Mouse (Mus musculus) limb, embryonic 13.5 days (tissue): ENCODE measurements around the gene Noct. TPM values are rescaled to one million over a fixed set of nuclear protein-coding genes. Genes with fewer than 3 reads are reported as not detected.

Experiments used
- ATAC-seq: fragments of 200-750 bp; cut with Nextera tagmentation; 2 replicates; pipeline ENCODE4 v1.8.0; 2017; ENCODE audit warnings: low read depth, moderate number of reproducible peaks, moderate TSS enrichment; ENCODE audit not compliant: low FRiP score
- H3K27ac ChIP-seq: fragments of 300-500 bp; sonication (generic); 2 replicates; pipeline ENCODE4 v1.5.1; 2015; ENCODE audit warnings: inconsistent platforms, mild to moderate bottlenecking, moderate library complexity
- H3K27me3 ChIP-seq: fragments of 300-500 bp; sonication (generic); 2 replicates; pipeline ENCODE4 v1.6.1; 2015; ENCODE audit warnings: mild to moderate bottlenecking, inconsistent platforms
- H3K36me3 ChIP-seq: fragments of 300-500 bp; sonication (generic); 2 replicates; pipeline ENCODE4 v1.6.1; 2015; ENCODE audit warnings: inconsistent platforms, mild to moderate bottlenecking, moderate library complexity
- H3K4me1 ChIP-seq: fragments of 300-500 bp; sonication (generic); 2 replicates; pipeline ENCODE4 v1.6.1; 2015; ENCODE audit warnings: inconsistent platforms
- H3K4me2 ChIP-seq: fragments of 300-500 bp; sonication (generic); replicated peaks from 2 replicates; pipeline ENCODE4 v1.6.1; 2015; ENCODE audit warnings: inconsistent platforms, mild to moderate bottlenecking, moderate library complexity
- H3K4me3 ChIP-seq: fragments of 300-500 bp; sonication (generic); 2 replicates; pipeline ENCODE4 v1.5.1; 2015; ENCODE audit warnings: moderate library complexity, mild to moderate bottlenecking, inconsistent platforms
- H3K9ac ChIP-seq: fragments of 300-500 bp; sonication (generic); 2 replicates; pipeline ENCODE4 v1.6.1; 2015; ENCODE audit warnings: mild to moderate bottlenecking, inconsistent platforms
- H3K9me3 ChIP-seq: fragments of 300-500 bp; sonication (generic); 2 replicates; pipeline ENCODE4 v1.6.1; 2016; ENCODE audit warnings: inconsistent platforms
- WGBS: fragments of 180-500 bp; shearing (Covaris S2); methylation state at CpG from one replicate; pipeline ENCODE4 v1.1.7; 2015; 5-methylcytosine and 5-hydroxymethylcytosine counted together
- polyA plus RNA-seq: library from polyadenylated mRNA; unstranded; fragments of >200 nt; fragmentation: Nextera tagmentation; extraction: Ambion mirVana; gene quantifications from 2 replicates; pipeline ENCODE4 v1.2.1, GENCODE M21; 2015

Noct gene
- polyA plus RNA-seq, 1 experiment from 2014 or later = 10.0 TPM

DNA sequence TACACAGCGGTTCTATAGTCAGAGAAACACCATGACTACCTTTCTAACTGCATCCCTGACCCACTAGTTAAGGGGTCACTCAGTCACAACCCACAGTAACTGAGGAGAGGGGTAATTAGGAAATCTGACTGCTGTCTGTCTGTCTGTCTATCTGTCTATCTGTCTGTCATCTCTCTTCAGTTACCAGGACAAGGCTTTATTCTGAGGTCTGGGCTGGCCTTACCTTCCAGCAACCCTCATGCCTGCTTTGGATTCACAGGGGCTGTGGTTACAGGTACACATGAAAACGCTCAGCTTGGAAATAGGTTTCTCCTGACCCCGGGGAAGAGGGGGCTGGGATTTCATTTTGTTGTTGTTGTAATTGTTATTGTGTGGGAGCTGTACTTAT is 27.5 kb upstream of the Noct start:
- Histone ChIP-seq H3K27ac (peak overlapping the region; percentile 44; the same call in 1 of the 2 replicates), H3K9me3 (no peaks in the 10 kb centered on the region), H3K27me3 (no peaks in the 10 kb centered on the region), H3K36me3 (no peaks in the 10 kb centered on the region), H3K4me3 (no peak overlapping the region), H3K4me2 (no peak overlapping the region), H3K4me1 (peaks cover 31% of the 10 kb centered on the region), H3K9ac (no peak overlapping the region)
- WGBS = 79% methylated on average over 3 of the region's 3 CpGs
- ATAC-seq = no peak

DNA sequence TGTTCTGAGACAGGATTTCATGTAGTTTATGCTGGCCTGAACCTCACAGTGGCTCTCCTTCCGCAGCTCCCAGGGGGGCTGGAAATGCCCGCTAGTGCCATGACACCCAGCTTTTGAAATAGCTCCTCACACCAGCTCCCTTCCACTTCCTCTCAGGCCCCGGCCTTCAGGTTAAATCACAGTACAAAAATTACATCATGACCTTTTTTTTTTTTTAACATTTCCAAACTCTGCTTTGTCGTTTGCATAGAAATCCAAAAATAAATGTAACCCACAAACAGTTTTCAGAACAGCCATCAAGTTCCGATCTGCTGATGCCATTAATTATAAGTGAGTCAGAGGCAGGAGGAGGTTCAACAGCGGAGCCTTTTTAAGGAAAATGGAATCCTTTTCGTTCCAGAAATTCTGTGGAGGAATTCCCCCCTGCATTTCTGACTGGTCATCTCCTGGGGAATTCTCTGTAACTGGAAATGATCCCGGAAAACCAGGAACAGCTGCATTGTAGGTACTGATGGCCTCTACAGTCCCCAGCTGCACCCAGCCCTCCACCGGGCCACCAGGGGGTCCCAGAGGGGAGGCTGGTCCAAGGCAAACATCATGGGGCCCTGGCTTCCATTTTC is 27.0 kb upstream of the Noct start:
- Histone ChIP-seq H3K9me3 (no peaks in the 10 kb centered on the region), H3K9ac (no peak overlapping the region), H3K27ac (peak overlapping the region; percentile 44; the same call in 1 of the 2 replicates), H3K4me1 (peaks cover 31% of the 10 kb centered on the region), H3K4me2 (no peak overlapping the region), H3K27me3 (no peaks in the 10 kb centered on the region), H3K36me3 (no peaks in the 10 kb centered on the region), H3K4me3 (no peak overlapping the region)
- WGBS = 48% methylated on average over 9 of the region's 9 CpGs
- ATAC-seq = peak; percentile 45; the same call in 1 of the 2 replicates

DNA sequence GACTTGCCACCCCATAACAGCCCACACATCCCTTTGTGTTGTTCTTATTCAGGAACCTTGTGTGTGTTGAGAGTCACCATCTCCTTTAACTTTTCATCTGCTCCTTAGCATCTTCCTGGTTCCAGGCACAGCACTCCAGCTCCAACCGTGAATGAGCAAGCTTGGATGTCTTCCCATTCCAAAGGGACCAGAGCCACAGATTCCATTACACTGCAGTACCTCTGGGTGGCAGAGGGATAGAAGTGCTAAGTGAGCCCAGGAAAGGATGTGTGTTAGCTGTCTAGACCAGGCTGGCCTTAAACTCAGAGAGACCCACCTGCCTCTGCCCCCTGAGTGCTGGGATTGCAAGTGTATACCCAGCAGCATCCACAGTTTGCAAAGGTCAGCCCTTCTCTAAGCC is 26.0 kb upstream of the Noct start:
- no peak for ATAC-seq
- Histone ChIP-seq H3K4me2 (no peak overlapping the region), H3K27ac (no peak overlapping the region), H3K27me3 (no peaks in the 10 kb centered on the region), H3K4me1 (peaks cover 40% of the 10 kb centered on the region), H3K36me3 (no peaks in the 10 kb centered on the region), H3K9me3 (no peaks in the 10 kb centered on the region), H3K4me3 (no peak overlapping the region), H3K9ac (no peak overlapping the region)
- whole genome bisulfite sequencing = 63% methylated on average over 1 of the region's 1 CpGs

DNA sequence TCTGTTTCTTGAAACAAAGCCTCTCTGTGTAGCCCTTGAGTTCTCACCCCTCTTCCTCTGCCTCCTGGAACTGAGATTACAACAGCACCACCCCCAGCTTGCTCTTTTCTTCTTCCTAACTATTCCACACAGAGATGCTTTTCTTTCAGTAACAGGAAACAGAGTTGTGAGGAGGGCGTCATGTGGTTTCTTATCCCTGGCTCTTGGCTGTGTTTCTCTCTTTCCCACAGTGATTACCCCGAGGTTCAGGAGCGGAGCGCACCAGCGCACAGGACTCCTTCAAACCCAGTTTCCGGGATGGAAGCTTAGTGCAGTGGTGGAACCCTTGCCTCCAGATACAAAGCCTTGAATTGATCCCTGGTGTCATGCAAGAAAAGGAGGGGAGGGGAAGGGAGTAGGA is 25.1 kb upstream of the Noct start:
- H3K27ac ChIP-seq = no peak overlapping the region
- 85% methylated on average over 6 of the region's 6 CpGs for WGBS
- no peaks in the 10 kb centered on the region for H3K9me3 ChIP-seq
- no peak overlapping the region for H3K9ac ChIP-seq
- H3K4me3 ChIP-seq = no peak overlapping the region
- no peaks in the 10 kb centered on the region for H3K36me3 ChIP-seq
- no peak for ATAC-seq
- H3K4me2 ChIP-seq = no peak overlapping the region
- peaks cover 38% of the 10 kb centered on the region for H3K4me1 ChIP-seq
- H3K27me3 ChIP-seq = no peaks in the 10 kb centered on the region

DNA sequence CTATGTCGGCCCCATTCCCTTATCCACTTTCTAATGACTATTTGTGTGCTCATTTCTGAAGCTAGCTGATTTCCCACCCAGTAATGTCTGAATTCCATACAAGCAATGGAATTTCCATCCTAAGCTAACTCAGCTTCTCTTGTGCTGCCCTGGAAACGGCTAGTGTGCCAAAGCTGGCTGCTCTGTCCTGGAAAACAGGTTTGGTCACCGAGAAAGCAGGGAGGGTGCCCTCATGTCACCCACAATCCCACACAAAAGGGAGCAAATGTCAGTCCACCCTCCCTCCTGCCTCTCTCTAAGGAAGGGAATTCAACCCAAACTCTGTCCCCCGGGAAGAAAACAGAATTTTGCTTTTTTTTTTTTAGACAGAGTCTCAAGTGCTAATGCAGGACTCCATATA is 23.9 kb upstream of the Noct start:
- no peak overlapping the region for H3K4me2 ChIP-seq
- no peak overlapping the region for H3K27ac ChIP-seq
- no peaks in the 10 kb centered on the region for H3K9me3 ChIP-seq
- H3K4me1 ChIP-seq = peaks cover 34% of the 10 kb centered on the region
- no peaks in the 10 kb centered on the region for H3K36me3 ChIP-seq
- H3K4me3 ChIP-seq = no peak overlapping the region
- no peak for ATAC-seq
- WGBS = 90% methylated on average over 4 of the region's 4 CpGs
- H3K27me3 ChIP-seq = no peaks in the 10 kb centered on the region
- H3K9ac ChIP-seq = no peak overlapping the region

DNA sequence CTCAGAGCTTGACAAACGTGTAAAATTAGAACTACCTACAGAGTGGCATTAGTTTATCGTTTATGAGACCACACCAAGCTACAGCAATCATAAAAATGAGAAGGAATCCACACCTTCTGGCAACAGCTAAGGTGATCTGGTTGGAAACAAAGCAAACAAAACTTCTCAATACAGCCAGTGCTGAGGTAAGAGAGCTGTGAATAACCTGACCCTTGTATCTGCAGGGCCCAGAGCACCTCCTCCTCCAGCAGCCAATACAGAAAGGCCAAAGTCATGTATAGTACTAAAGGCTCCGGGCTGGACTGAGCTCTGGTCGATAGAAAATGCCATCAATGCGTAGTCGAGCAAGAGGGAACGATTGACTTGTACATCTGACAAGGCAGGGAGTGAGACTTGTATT is 23.4 kb upstream of the Noct start:
- no peaks in the 10 kb centered on the region for H3K27me3 ChIP-seq
- H3K4me2 ChIP-seq = no peak overlapping the region
- H3K36me3 ChIP-seq = no peaks in the 10 kb centered on the region
- H3K27ac ChIP-seq = no peak overlapping the region
- WGBS = 86% methylated on average over 7 of the region's 7 CpGs
- no peak overlapping the region for H3K4me3 ChIP-seq
- no peak for ATAC-seq
- H3K4me1 ChIP-seq = peaks cover 28% of the 10 kb centered on the region
- H3K9ac ChIP-seq = no peak overlapping the region
- no peaks in the 10 kb centered on the region for H3K9me3 ChIP-seq

DNA sequence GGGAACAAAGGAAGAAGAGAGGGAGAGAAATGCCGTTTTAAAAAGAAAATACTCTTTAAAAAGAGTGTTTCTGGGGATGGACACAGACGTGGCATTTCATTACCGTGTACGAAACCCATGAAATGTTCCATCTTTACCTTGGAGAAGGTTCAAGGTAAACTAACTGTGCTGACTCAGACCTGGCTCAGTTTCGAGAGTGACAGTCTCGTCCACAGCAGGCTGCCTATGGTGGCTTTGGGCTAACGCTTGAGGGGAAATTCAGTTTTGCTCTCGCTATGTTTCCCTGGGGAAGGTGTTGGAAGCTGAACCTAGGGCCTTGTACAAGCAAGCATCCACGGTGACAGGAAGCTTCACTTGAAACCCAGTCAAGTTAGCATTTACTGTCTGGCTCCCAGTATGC is 22.3 kb upstream of the Noct start:
- H3K27me3 ChIP-seq = no peaks in the 10 kb centered on the region
- H3K9ac ChIP-seq = no peak overlapping the region
- ATAC-seq = no peak
- no peak overlapping the region for H3K4me2 ChIP-seq
- peaks cover 30% of the 10 kb centered on the region for H3K4me1 ChIP-seq
- peak overlapping the region; percentile 45; the same call in 1 of the 2 replicates for H3K27ac ChIP-seq
- H3K36me3 ChIP-seq = no peaks in the 10 kb centered on the region
- WGBS = 69% methylated on average over 9 of the region's 9 CpGs
- H3K9me3 ChIP-seq = no peaks in the 10 kb centered on the region
- H3K4me3 ChIP-seq = no peak overlapping the region

DNA sequence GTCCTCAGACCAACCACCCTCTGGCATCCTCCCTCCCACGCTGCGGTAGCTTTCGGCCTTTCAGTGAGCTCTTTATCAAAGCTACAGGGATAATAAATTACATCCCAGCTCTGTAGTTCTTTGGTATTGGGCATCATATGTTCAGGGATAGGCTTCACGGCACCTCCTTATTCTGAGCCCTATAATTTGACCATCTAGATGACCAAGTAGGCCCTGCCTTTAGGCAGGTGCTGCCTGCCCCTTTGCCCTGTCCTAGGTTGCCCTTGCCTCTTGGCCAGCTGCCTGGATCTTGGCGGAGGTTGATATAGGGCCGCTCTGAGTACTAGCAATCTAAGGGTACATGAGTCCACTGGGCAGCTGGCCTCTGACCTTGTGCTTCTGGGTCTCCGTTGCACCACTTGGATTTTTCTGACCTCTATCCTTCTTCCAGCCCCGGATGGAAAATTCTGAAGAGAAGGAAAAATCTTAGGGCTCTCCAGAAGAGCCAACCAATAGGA is 21.7 kb upstream of the Noct start:
- WGBS = 87% methylated on average over 8 of the region's 8 CpGs
- Histone ChIP-seq H3K4me2 (no peak overlapping the region), H3K9ac (no peak overlapping the region), H3K27me3 (no peaks in the 10 kb centered on the region), H3K27ac (no peak overlapping the region; the same call in 1 of the 2 replicates), H3K4me3 (no peak overlapping the region), H3K4me1 (peaks cover 30% of the 10 kb centered on the region), H3K36me3 (no peaks in the 10 kb centered on the region), H3K9me3 (no peaks in the 10 kb centered on the region)
- no peak for ATAC-seq

DNA sequence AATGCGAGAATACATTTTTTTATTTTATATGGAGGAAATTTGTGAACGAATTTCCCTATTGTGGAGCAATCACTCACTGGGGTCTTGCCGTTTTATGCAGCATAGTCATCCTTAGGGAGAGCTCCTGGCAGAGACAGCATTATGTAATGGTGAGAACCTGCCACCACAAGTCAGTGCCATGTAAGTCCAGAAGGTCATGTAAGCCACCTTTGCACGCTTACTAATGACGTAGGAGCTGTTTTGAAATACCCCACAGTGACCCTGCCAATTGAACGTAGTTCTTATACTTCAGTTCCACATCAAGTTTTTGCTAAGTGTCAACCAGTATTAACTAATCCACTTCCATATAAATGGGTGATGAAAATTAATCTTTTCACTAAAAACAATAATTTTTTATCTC is 20.3 kb upstream of the Noct start:
- no peak overlapping the region for H3K9ac ChIP-seq
- no peak overlapping the region for H3K4me2 ChIP-seq
- ATAC-seq = no peak
- no peaks in the 10 kb centered on the region for H3K36me3 ChIP-seq
- no peaks in the 10 kb centered on the region for H3K9me3 ChIP-seq
- H3K4me1 ChIP-seq = peaks cover 30% of the 10 kb centered on the region
- no peak overlapping the region for H3K27ac ChIP-seq
- H3K27me3 ChIP-seq = no peaks in the 10 kb centered on the region
- 82% methylated on average over 6 of the region's 6 CpGs for WGBS
- H3K4me3 ChIP-seq = no peak overlapping the region

DNA sequence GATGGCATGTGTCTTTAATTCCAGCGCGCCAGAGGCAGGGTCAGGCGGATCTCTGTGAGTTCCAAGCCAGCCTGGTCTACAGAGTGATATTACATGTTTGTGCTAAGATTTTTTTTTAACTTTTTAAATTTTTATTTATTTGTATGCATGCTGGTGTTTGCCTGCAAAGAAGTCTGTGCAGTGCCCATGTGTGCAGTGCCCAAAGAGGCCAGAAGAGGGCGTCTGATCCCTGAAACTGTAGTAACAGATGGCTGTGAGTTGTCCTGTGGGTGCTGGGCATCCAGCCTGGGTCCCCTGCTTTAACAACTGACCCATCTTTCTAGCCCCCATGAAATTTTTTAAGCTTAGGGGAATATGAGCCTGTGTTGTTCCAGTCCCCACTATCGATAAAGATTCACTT is 19.8 kb upstream of the Noct start:
- Histone ChIP-seq H3K27me3 (no peaks in the 10 kb centered on the region), H3K27ac (no peak overlapping the region), H3K4me3 (no peak overlapping the region), H3K4me2 (no peak overlapping the region), H3K4me1 (peaks cover 30% of the 10 kb centered on the region), H3K9ac (no peak overlapping the region), H3K9me3 (no peaks in the 10 kb centered on the region), H3K36me3 (no peaks in the 10 kb centered on the region)
- ATAC-seq = no peak
- 84% methylated on average over 5 of the region's 5 CpGs for WGBS

DNA sequence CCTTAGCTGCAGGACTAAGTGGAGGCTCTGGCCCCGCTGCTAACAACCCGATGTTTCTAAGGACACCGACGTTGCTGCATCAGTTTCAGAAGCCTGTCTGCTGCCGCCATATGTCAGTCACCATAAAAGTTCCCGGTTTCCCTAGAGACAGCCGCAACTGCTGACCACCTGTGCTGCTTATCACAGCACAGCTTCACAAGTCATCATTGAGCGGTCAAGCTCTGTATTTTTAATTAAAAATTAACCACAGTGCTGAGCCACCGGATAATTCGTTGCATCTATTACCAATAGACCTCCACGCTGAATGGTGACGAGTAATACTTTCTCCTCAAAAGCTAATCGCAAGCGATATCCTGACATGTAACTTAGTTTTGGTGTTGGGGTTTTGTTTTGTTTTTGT is 19.4 kb upstream of the Noct start:
- Histone ChIP-seq H3K4me3 (no peak overlapping the region), H3K36me3 (no peaks in the 10 kb centered on the region), H3K9ac (no peak overlapping the region), H3K27ac (no peak overlapping the region), H3K4me2 (no peak overlapping the region), H3K4me1 (peaks cover 30% of the 10 kb centered on the region), H3K27me3 (no peaks in the 10 kb centered on the region), H3K9me3 (no peaks in the 10 kb centered on the region)
- WGBS = 85% methylated on average over 14 of the region's 14 CpGs
- no peak for ATAC-seq

DNA sequence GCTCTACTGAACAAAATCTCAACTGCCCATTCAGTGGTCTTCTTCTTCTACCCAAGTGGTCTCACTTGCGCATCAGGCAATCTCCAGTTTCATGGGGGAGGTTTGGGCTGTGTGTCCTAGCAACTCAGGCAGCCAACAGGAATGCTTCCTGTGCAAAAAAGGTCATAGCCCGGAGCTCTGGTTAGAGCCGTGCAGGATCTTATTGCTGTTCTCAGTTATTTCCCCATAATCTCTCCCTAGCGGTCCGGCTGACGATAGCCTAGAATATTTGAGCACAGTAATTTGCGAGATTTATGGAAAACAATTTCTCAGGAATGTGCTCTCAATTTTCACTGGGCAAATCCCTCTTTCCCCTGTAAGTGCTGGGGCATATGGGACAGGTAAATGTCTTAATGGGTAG is 17.7 kb upstream of the Noct start:
- Histone ChIP-seq H3K4me2 (no peak overlapping the region), H3K4me3 (no peak overlapping the region), H3K9me3 (no peaks in the 10 kb centered on the region), H3K27me3 (no peaks in the 10 kb centered on the region), H3K9ac (no peak overlapping the region), H3K27ac (no peak overlapping the region), H3K36me3 (no peaks in the 10 kb centered on the region), H3K4me1 (peaks cover 28% of the 10 kb centered on the region)
- WGBS = 20% methylated on average over 7 of the region's 7 CpGs
- peak; percentile 72 for ATAC-seq

DNA sequence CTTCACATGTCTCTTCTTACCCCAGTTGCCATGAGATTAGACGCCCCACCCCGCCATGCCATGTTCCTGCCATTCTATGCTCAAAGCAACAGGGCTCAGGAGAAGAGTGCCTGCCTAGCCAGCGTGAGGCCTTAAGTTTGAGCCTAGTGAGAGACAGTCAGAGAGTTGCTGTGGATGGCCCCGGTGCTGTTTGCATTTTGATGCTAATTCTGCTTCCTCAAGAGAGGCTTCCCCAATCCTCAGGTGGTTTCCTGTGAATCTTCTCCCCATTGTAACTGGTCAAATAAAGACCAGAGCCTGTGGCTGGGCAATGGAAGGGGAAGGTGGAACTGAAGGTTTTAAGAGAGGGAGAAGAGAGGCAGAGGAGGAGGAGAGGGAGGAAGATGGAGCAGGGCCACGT is 15.6 kb upstream of the Noct start:
- Histone ChIP-seq H3K4me1 (peaks cover 19% of the 10 kb centered on the region), H3K9ac (no peak overlapping the region), H3K27ac (no peak overlapping the region), H3K4me3 (no peak overlapping the region), H3K9me3 (no peaks in the 10 kb centered on the region), H3K36me3 (no peaks in the 10 kb centered on the region), H3K27me3 (no peaks in the 10 kb centered on the region), H3K4me2 (no peak overlapping the region)
- 55% methylated on average over 5 of the region's 5 CpGs for WGBS
- ATAC-seq = no peak
